Mouse (Mus musculus) ES-E14 (cell line): ENCODE measurements around the gene Cldn8.

Experiments used
- CHD2 ChIP-seq: IDR thresholded peaks from 2 replicates; pipeline ENCODE4 v1.6.1; 2014; ENCODE audit warnings: mild to moderate bottlenecking, low read depth, low read length, inconsistent platforms
- ZC3H11A ChIP-seq: IDR thresholded peaks from 2 replicates; pipeline ENCODE4 v1.6.1; 2012; ENCODE audit warnings: low read depth, mild to moderate bottlenecking, inconsistent platforms, low read length, borderline replicate concordance

GRCm38 (mm10) chr16:88602464-88602863, 39.5 kb upstream of the Cldn8 start:
- TF ChIP-seq ZC3H11A (no peak), CHD2 (no peak)
